8 mouse cellular contexts compared by ENCODE assay signal in genomic region chr8:95434233-95434632, GRCm38 (mm10). TPM values are rescaled to one million over a fixed set of nuclear protein-coding genes. Genes with fewer than 3 reads are reported as not detected.
DNase-seq lines count a peak whose midpoint lies in the region; ATAC-seq and TF ChIP-seq lines count a peak whose summit lies in the region.

No protein-coding gene starts in this region.

- no peaks in the 10 kb centered on the region for H3K9me3 ChIP-seq in heart, embryonic 10.5 days
- H3K9me3 ChIP-seq in CH12.LX (replicated peaks; ENCODE audit: low read length): no peaks in the 10 kb centered on the region
- H3K9me3 ChIP-seq in hindbrain, embryonic 13.5 days: no peaks in the 10 kb centered on the region
- H3K9me3 ChIP-seq in neural tube, embryonic 13.5 days: no peaks in the 10 kb centered on the region

- H3K4me2 ChIP-seq in CH12.LX (ENCODE audit: insufficient read depth, low read depth, poor library complexity, severe bottlenecking): peak overlapping the region; percentile 89
- H3K4me2 ChIP-seq in hindbrain, embryonic 13.5 days: peak overlapping the region; percentile 75
- peak overlapping the region; percentile 74 for H3K4me2 ChIP-seq in neural tube, embryonic 13.5 days

- no peaks in the 10 kb centered on the region for H3K27me3 ChIP-seq in heart, embryonic 10.5 days (ENCODE audit: insufficient read depth, poor library complexity, severe bottlenecking)
- no peaks in the 10 kb centered on the region for H3K27me3 ChIP-seq in CH12.LX (replicated peaks)
- H3K27me3 ChIP-seq in hindbrain, embryonic 13.5 days: no peaks in the 10 kb centered on the region
- no peaks in the 10 kb centered on the region for H3K27me3 ChIP-seq in neural tube, embryonic 13.5 days

- TF ChIP-seq CTCF in CH12.LX (conservative IDR thresholded peaks at IDR 0.05 in 1 of 2, IDR thresholded peaks at IDR 0.05 in 1 of 2; ENCODE audit: low read depth in 2 of 2, low read length in 2 of 2): no peak

- DNase-seq in heart, embryonic 10.5 days (ENCODE audit: low spot score): peak; percentile 80
- DNase-seq in heart, postnatal 25 days (ENCODE audit: low spot score): no peak
- DNase-seq in CH12.LX (ENCODE audit: extremely low read depth) (peak; percentile 46), liver (peak; percentile 55)
- DNase-seq in embryo, embryonic 9.5 days (ENCODE audit: extremely low spot score): peak; percentile 68
- DNase-seq in right cerebral cortex, postnatal 4 days: no peak

- WGBS in heart, embryonic 10.5 days: under 1% methylated on average over 25 of the region's 25 CpGs
- under 1% methylated on average over 25 of the region's 25 CpGs for WGBS in hindbrain, embryonic 13.5 days
- WGBS in neural tube, embryonic 13.5 days: under 1% methylated on average over 25 of the region's 25 CpGs

- no peak for TF ChIP-seq EP300 in CH12.LX (IDR thresholded peaks at IDR 0.05; ENCODE audit: low read length)

- peak overlapping the region; percentile 95 for H3K27ac ChIP-seq in heart, embryonic 10.5 days
- peak overlapping the region; percentile 83 for H3K27ac ChIP-seq in CH12.LX (ENCODE audit: insufficient read depth, low read depth)
- H3K27ac ChIP-seq in hindbrain, embryonic 13.5 days: peak overlapping the region; percentile 95
- peak overlapping the region; percentile 94 for H3K27ac ChIP-seq in neural tube, embryonic 13.5 days (replicated peaks)

- peak overlapping the region; percentile 97 for H3K4me3 ChIP-seq in heart, embryonic 10.5 days
- H3K4me3 ChIP-seq in CH12.LX (replicated peaks in 1 of 3; ENCODE audit: low read depth in 2 of 3, low read length in 2 of 3, poor library complexity in 1 of 3): peak overlapping the region; percentile 90 to 95 (median 90)
- H3K4me3 ChIP-seq in hindbrain, embryonic 13.5 days: peak overlapping the region; percentile 85
- peak overlapping the region; percentile 92 for H3K4me3 ChIP-seq in neural tube, embryonic 13.5 days

- peaks cover 27% of the 10 kb centered on the region for H3K79me2 ChIP-seq in CH12.LX (replicated peaks; ENCODE audit: control insufficient read depth, extremely low read depth, insufficient read depth, poor library complexity, severe bottlenecking)

- H3K36me3 ChIP-seq in heart, embryonic 10.5 days: peaks cover 2% of the 10 kb centered on the region; the same call in 1 of the 2 replicates
- H3K36me3 ChIP-seq in CH12.LX (replicated peaks in 1 of 2; ENCODE audit: control insufficient read depth in 1 of 2, insufficient read depth in 1 of 2, low read length in 1 of 2): peaks cover 0 to 16% of the 10 kb centered on the region in 2 experiments
- H3K36me3 ChIP-seq in hindbrain, embryonic 13.5 days: no peaks in the 10 kb centered on the region
- no peaks in the 10 kb centered on the region for H3K36me3 ChIP-seq in neural tube, embryonic 13.5 days

- ATAC-seq in hindbrain, embryonic 13.5 days (ENCODE audit: low FRiP score): peak; percentile 43
- ATAC-seq in neural tube, embryonic 13.5 days (ENCODE audit: low read depth): peak; percentile 38

- dilution Hi-C loops in CH12.LX (cut with MboI; ENCODE audit: extremely low pct_ligation_motif_present, extremely low pct_unique_long_range_greater_than_20kb, low sequenced_read_pairs): no loop called here

- peak overlapping the region; percentile 90 for H3K9ac ChIP-seq in CH12.LX (ENCODE audit: insufficient read depth, low read depth)
- H3K9ac ChIP-seq in hindbrain, embryonic 13.5 days: peak overlapping the region; percentile 94
- peak overlapping the region; percentile 94 for H3K9ac ChIP-seq in neural tube, embryonic 13.5 days

- TF ChIP-seq RAD21 in CH12.LX (IDR thresholded peaks at IDR 0.05; ENCODE audit: low read depth, low read length): no peak

- intact Hi-C loops in heart, postnatal 25 days (cut with DNase I): no loop called here

- in situ Hi-C loops in CH12.LX (cut with MboI; ENCODE audit: low pct_ligation_motif_present, low pct_unique_long_range_greater_than_20kb, low sequenced_read_pairs): loop anchor here (10.0 kb wide), 1 partner anchor 69 kb away; no protein-coding TSS in a partner anchor

- no peak for TF ChIP-seq POLR2A in CH12.LX (IDR thresholded peaks at IDR 0.05; ENCODE audit: low read depth, low read length)

- peaks cover 45% of the 10 kb centered on the region for H3K4me1 ChIP-seq in heart, embryonic 10.5 days
- H3K4me1 ChIP-seq in CH12.LX (ENCODE audit: control insufficient read depth in 1 of 2, insufficient read depth in 2 of 2): peaks cover 9 to 37% of the 10 kb centered on the region in 2 experiments
- peaks cover 47% of the 10 kb centered on the region for H3K4me1 ChIP-seq in hindbrain, embryonic 13.5 days (replicated peaks)
- peaks cover 47% of the 10 kb centered on the region for H3K4me1 ChIP-seq in neural tube, embryonic 13.5 days (replicated peaks)

TF ChIP-seq in CH12.LX, 34 proteins besides CTCF, POLR2A, EP300 and RAD21:
- TF ChIP-seq USF1 (IDR thresholded peaks at IDR 0.05; ENCODE audit: low read depth, low read length) (peak; percentile 60), ELF1 (IDR thresholded peaks at IDR 0.05; ENCODE audit: low read depth, low read length) (no peak)

RNA-seq across cellular contexts. Expression of gene Cfap20, which starts 0.4 kb away (rescaled TPM):
- 126 and 129 TPM in 2 replicates for polyA plus RNA-seq in heart, embryonic 10.5 days (2016; fragmentation: Nextera tagmentation; extraction: Ambion mirVana)
- 10 to 100 TPM; 27.1 to 28.7 TPM for total RNA-seq in heart, postnatal 25 days (2021)
- 53.1 and 57.2 TPM in 2 replicates for total RNA-seq in CH12.LX (2012; rRNA removed)
- 93.0 and 99.4 TPM in 2 replicates for total RNA-seq in CH12.LX (2014; rRNA removed)
- 53.4 and 74.7 TPM in 2 replicates for polyA plus RNA-seq in CH12.LX (2012; ENCODE audit: insufficient read length, low read depth)
- 134 TPM in 2 replicates for polyA plus RNA-seq in hindbrain, embryonic 13.5 days (2015; fragmentation: Nextera tagmentation; extraction: Ambion mirVana)
- polyA plus RNA-seq in neural tube, embryonic 13.5 days (2015; fragmentation: Nextera tagmentation; extraction: Ambion mirVana): 124 and 128 TPM in 2 replicates

RNA-seq across cellular contexts. Expression of gene Csnk2a2, which starts 55.6 kb away (rescaled TPM):
- 7.4 and 11.5 TPM in 2 replicates for polyA plus RNA-seq in heart, embryonic 10.5 days (2016; fragmentation: Nextera tagmentation; extraction: Ambion mirVana)
- total RNA-seq in heart, postnatal 25 days (2021): 10 to 100 TPM; 26.0 to 27.3 TPM
- total RNA-seq in CH12.LX (2012; rRNA removed) (32.1 and 35.7 TPM in 2 replicates), CH12.LX (2014; rRNA removed) (51.7 and 72.1 TPM in 2 replicates)
- 126 and 133 TPM in 2 replicates for polyA plus RNA-seq in CH12.LX (2012; ENCODE audit: insufficient read length, low read depth)
- 8.9 and 12.1 TPM in 2 replicates for polyA plus RNA-seq in hindbrain, embryonic 13.5 days (2015; fragmentation: Nextera tagmentation; extraction: Ambion mirVana)
- polyA plus RNA-seq in neural tube, embryonic 13.5 days (2015; fragmentation: Nextera tagmentation; extraction: Ambion mirVana): 8.0 and 8.6 TPM in 2 replicates

Comparison
In these comparisons a context has a peak if more than half of its experiments do, and no peak if none do; other contexts are left out.
1. DNase-seq: peak in heart, embryonic 10.5 days (single experiment), CH12.LX (single experiment), embryo, embryonic 9.5 days (single experiment) and liver (single experiment); none in heart, postnatal 25 days (single experiment) and right cerebral cortex, postnatal 4 days (single experiment).
2. Peak in every context shown above with its lines, with median percentiles within 50 percentile points of each other: H3K27ac ChIP-seq, H3K4me3 ChIP-seq, H3K4me2 ChIP-seq and H3K9ac ChIP-seq.